Mouse (Mus musculus) heart, adult 11 months (tissue): ENCODE measurements around the gene Kcns1.

ENCODE experiments used
- DNase-seq: peaks from one replicate; pipeline ENCODE4 v3.0.0; 2022

Gene Kcns1

DNA sequence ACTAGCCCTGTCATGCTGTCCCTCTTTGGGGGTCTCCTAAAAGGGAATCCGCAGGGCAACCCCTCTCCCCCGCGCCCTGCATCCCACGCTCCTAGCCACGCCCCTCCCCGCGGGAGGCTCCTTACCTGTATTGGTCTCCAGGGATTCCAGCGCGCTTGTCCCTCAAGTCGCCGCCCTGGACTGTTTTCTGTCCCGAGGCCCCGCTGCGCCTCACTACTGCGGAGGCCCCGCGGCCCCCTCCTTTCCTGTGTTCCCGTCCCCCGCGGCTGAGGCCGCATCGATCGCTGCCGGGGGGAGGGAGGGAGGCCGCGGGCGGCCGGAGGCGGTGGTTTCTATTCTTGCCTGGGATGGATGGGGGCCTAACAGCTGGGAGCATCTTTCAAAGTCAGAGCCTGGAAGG, at the start of gene Kcns1:
Gene Kcns1 (minus strand): TSS at position 212 of the 400 bp plus-strand sequence.
- DNase-seq, result no peak

DNA sequence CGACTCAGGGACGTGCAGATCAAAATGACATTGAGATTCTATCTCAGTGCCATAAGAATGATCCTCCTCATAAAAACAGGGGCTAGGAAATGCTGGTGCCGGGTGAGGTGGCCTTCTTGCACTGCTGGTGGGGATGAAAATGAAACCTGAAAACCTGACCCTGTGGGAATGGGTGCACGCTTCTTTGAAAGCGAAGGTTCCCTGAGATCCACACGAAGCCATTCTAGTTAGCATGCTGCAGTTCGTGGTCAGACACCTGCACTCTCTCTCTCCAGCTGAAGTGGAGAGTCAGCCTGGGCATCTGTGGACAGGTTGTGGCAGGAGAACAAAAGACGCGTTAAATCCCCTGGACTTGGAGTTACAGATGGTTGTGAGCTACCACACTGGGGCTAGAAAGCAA, 48.4 kb upstream of the Kcns1 start:
- peak; percentile 37 for DNase-seq

DNA sequence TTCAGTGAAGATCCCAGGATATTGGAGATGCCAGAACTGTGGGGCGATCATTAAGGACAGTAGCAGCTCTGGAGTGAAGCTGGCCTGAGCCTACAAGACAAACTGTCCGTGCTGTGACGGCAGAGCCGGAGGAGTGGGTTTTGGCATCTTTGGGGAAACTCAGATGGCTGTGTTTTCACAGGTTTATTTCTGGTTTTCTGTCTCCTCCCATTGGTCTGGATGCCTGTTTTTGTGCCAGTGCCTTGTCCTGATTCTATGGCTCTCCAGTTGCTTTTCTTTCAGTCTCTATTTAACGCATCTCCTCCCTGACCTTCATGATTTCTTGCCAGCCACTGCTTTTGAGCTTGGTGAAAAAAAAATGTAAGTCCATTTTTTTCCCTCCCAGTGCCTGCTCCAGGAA, 41.8 kb upstream of the Kcns1 start:
- DNase-seq, result no peak

DNA sequence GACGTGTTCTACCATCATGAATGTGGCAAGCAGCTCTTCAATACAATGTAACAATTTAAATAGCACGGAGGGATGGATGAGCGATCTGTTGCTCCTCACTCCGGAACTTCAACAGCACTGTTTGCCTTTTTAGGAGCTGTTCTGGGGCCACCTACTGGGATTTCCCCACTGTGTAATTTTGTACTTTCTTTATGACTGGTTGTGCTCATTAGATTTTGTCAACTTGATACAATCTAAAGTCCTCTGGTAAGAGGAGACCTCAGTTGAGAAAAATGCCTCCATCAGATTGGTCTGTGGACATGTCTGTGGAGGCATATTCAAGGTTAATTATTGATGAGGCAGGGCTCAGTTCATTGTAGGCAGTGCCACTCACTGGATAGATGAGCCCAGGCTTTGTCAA, 40.0 kb upstream of the Kcns1 start:
- DNase-seq, result no peak

DNA sequence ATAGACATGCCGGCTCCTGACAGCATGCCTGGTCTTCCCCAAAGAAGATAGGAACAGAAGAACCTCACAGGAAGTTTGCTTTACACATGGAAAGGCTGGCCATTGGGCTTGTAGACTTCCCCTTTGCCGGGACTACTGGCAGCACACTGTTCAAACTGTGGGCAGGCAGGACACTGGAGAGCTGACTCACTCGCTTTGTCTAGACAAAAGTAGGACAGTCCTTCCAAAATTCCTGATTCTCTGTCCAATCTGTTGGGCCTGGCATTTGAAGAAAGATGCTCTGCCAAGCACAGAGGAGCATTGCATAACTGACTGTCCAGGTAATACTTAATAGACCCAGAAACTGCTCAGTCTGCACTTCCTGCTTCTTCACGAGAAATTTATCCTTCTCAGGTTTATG, 35.8 kb upstream of the Kcns1 start:
- peak; percentile 27 for DNase-seq

DNA sequence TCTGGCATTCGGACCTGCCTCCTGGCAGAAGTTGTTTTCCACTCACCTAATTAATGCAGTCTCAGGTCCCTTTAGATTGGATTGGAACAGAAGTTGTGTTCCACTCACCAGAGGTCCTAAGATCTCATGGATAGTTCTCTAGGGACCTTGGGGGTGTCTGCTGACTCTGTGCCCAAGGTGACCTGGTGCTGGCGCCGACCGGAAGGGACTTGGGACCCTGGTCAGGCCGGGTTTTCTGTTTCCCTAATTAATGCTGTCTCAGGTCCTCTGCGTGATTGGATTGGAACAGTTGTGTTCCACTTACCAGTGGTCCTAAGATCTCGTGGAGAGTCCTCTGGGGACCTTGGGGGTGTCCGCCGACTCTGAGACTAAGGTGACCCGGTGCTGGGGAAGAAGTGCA, 35.1 kb upstream of the Kcns1 start:
- peak; percentile 75 for DNase-seq

DNA sequence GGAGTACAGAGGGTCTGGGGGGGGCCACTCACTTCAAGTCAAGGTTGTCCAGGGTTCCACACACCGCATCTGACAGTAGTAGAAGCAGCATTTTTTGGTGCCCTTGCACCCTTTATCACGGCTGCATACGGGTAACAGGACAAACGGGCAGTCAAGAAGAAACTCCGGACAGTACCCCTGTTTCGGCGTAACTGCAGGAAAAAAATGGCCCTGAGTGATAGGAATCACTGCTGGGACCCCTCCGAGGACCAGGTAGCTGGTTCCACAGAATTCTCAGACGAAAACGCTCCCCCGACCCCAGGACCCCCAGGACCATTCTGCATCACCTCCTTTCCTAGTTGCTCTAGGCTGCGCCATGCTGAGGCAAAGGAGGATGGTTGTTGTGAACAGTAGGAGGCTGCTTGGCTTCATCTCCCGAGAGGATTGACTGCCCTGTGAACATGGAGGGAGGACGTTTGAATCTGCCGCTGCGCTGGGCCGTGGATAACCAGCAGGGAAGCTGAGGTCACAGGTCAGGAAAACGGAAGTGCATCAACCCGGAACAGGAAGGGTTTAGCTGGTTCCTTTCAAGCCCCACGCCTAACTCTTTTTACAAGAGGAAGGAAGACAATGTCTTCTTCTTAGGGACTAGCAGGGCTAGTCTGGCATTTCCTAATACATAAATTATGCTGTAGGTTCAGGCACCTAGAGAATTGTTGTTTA, 28.9 kb upstream of the Kcns1 start, which contains the start of gene Wfdc15a:
Gene Wfdc15a (minus strand): TSS at position 505 of the 702 bp plus-strand sequence.
- peak; percentile 75 for DNase-seq

DNA sequence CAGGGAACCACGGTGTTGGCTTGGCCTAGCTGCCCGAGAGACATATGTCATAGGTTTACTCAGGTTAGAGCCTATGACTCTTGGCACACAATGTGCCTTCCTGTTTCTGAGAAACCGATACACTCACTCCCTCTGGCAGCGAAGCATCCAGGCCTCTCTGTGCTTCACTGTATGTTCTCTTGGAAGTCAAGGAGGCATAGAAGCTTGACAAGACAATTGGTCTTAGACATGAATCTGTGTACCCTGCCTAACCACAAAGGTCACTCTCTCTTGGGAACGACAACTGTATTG, 25.7 kb upstream of the Kcns1 start:
- peak; percentile 57 for DNase-seq

DNA sequence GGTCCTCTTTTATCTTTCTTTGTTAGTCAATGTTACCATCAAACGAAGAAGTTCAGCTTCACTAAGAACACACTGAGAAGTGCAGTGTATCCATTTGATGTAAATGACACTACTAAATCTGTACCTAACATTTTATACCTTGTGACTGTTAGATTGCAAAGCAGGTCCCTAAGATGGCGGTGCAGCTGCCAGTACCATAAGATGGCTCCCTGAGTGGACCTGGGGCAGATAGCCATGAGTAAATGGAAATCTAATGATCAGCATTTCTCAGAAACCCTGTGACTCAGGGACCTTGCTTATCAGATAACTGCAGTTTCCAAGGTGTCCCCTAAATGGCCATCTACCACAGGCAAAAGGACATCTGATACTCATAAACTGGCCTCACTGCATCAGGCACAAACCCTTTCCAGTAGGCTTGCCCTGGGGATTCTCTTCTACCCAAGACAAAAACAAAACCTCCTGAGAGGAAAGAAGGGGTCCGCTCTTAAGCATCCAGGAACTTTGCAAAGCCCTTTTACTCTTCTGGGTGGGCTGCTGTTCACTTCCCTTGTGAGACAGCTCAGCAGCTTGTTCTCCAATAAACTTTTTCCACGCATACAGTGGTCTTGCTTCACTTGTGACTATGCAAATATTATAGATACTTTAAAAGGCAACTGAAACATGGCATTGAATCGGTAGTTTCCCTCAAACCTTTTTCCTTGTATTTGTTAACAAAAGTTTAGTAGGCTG, 25.2 kb upstream of the Kcns1 start:
- DNase-seq, result peak; percentile 31

DNA sequence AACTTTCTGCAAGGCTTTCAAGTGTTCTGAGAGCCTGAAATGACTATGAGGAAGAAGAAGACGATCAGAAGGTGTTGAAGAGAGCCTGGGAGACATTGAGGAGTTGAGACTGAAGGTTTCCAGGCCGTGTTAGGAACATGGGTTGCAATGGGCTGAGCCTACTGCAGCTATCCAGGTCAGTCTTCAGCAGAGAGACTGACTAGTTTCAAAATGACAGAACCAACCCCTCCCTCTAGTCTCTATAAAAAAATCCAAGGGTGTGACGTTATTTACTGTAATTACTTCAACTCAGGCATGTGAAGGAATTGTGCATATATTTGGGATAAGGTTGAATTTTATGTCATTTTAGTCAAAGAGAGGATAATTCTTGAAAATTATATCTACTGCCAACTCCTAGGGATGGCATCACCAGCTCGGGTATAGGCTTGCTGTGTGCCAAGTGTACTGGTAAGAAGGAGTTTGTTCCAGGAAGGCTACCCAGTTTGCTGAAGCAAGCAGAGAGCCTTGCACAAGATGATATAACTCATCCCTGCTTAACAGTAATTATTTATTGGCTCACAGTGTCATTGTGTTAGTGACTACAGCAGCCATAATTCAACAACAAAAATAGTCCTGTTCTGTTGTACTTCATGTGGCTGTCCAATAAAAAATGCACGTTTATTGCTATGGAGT, 24.2 kb upstream of the Kcns1 start:
- DNase-seq, result peak; percentile 12

DNA sequence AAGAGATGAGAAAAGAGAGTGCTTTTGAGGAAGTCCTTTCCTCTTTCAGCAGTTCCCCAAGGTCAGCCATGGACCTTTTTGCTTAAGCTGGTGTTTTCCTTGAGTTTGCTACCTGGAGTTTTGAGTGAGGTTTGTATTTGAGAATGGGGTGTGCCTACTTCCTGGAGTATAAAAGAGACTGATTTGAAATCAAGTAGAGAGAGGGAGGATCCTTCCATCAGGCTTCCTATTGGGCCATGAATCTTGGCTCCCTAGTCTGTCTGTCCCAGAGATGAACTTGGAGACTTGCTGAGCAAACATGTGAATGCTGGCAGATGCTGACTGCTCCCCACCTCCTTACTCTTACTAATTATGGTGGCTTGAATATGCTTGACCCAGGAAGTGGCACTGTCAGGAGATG, 21.4 kb upstream of the Kcns1 start:
- DNase-seq, result peak; percentile 54

DNA sequence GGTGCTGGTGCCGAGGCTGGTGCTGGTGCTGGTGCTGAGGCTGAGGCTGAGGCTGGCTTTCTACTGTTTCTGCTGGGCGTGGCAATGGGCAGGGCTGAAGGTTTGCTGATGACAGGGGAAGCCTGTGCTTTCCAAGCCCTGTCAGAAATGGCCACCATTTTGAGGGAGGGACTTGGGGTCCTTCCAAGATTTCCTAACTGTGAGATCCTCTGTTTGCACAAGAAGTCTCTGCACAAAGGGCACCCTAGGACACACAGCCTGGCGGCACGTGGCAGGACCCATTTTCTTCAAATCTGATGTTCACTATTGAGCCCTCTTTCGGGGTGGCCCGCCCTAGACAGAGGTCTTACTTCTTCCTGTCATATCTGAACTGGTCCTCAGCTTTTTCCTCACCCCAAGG, 19.7 kb upstream of the Kcns1 start, which contains the start of gene Wfdc12:
Gene Wfdc12 (minus strand): TSS at position 33 of the 400 bp plus-strand sequence.
- DNase-seq, result peak; percentile 81

DNA sequence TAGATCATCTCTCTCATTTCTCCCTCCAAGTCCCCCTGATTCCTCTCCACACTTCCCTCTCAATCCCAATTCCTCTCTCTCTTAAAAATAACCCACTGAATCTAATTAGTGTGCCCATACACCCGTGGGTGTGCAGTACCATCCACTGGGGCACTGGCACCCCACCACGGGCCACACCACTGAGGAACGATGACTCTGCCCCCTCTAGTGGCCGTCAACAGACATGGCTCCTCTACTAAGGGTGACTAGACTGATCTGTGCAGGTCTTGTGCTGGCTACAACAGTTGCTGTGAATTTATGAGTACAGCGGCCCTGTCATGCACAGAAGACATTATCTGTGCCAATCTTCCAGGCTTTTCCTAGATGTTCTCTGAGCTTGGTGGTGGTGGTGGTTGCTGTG, 17.8 kb upstream of the Kcns1 start:
- DNase-seq, result peak; percentile 50

DNA sequence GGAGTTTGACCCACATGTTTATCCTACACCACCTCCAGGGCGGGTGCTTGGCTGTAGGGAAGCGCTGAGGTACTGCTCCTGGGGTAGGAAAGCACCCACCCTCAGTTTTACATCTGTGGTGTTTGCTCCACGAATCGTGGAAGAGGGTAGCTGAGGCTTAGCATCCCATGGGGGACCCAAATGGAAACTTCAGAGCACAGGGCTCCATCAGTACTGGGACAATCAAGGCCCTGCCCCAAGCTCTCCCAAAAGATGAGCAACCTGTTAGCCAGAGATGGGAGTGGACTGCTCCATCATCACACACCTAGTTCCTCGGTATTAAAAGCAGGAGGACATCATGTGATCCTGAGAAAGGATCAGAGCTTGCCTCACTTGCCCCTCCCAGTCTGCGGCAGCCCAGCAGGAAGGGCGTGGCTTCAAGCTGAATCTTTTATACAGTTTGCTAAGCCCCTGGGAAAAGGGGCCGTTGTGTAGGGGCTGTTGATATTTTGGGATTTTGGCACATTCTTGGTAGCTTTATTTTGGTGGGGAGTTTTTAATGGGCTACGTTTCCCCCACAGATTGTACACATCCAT, 13.3 kb upstream of the Kcns1 start:
- DNase-seq, result peak; percentile 86

DNA sequence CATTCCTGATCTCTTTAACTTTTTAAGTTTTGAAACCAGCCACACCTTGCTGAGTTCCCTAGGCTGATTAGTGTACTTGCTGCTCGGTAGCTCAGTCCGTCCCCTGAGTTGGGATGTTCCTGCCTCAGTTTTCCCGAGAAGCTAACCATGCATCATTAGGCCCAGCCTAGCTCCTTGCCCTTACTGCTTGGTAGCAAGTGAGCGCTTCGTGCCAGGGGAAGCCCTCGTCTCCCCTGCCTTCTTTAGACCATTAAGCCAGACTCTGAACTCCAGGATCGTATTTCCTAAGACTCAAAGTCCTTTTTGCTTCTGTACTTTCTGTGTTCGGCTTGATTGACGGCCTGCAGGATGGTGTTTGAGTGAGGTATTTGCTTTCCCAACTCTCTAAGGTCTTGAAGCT, 12.4 kb upstream of the Kcns1 start:
- peak; percentile 54 for DNase-seq

DNA sequence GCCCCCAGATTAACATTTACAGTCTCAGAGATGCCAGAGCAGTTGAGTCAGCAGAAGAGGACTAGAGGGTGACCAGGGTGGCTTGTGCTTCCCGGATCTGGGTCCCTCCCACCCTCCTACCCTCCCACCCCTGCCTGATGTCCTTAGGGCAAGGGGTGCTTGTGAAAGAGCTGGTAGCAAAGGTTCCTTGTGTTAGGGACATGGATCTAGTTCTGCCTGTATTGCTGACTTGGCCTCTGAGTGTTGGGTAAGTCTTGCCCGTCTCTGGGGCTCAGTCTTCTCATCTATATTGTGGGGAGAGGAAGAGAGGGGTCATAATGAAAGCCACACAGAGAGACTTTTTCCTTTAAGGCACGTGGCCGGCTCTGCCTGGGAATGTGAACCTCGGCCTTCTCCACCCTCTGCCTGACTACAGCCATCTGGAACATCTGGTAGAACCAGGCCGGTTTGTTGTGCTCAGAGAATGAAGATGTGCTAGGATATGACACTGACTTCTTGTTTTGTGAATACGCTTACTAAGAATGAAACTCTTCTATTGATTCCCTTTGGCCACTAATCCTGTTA, 11.9 kb upstream of the Kcns1 start, which contains the start of gene Wfdc5:
Gene Wfdc5 (minus strand): TSS at position 51 of the 564 bp plus-strand sequence.
- DNase-seq, result peak; percentile 74

DNA sequence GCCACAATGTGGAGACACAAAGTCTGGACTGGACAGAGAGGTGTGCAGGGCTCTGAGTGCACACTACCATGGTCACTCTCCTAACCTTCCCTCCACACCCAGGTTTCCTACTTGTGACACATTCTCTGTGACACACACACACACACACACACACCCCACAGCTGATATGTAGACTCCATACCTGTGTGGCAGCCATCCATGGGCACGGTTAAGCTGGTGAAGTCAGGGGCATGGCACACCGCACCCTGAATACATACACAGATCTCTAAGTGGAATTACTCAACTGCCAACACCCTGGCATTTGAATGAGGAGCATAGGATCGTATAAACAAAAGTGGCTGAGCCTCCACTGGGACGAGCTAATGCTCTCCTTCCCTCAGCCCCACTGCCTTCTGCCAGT, 9.9 kb upstream of the Kcns1 start:
- peak; percentile 57 for DNase-seq

DNA sequence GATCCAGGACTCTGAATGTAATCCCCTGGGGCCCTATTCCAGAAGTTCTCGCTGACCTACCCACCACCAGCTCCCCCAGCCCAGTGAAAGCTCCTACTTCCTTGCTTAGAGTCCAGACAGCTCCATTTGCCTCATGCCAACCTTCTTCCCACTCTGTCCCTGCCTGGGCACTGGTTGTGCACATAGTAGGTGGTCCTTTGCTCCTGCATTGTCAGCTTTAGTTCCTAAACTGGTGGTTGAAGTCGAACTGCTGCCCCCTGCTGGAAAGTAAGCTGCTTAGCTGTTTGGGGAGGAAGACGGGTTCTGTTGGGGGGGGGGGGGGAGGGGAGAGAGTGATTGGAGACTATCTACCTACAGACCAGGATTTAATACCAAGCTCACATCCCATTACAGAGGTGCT, 9.2 kb upstream of the Kcns1 start:
- peak; percentile 92 for DNase-seq

DNA sequence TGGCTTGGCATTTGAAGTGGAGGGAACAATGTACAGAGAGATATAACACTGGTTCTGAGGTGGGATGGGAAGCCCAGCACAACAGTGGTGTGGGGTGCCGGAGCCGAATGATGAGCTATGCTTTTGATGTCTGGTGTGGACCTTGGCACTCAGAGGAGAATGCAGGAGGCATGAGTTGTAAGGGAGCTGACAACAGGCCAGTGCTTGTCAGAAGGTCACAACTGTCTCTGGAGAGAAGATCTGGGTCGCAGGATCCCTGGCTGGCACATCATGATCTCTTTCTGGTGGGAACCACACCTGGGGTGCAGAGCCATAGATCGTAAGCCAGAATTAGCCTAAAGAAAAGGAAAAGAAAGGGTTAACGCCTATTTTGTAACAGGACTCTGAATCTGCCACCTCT, 6.9 kb upstream of the Kcns1 start:
- DNase-seq, result peak; percentile 70

DNA sequence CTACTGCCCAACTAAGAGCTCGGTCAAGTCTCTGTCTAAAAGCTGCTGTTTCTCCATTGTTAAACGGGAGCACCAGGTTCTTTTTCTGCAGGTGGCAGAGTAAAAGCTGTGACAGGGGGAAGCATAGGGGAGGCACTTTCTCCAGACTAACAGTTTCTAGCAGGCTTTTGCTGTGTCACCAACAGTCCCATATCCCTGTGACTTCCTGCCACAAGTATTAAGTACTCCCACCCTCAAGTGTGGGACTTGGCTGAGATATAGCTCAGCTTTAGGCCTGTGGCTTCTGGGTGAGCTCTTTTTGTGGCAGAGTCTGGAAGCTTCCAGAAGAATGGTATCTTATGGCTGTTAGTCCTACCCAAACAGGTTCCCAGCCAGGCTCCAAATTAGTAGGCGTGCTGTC, 4.9 kb upstream of the Kcns1 start:
- no peak for DNase-seq

DNA sequence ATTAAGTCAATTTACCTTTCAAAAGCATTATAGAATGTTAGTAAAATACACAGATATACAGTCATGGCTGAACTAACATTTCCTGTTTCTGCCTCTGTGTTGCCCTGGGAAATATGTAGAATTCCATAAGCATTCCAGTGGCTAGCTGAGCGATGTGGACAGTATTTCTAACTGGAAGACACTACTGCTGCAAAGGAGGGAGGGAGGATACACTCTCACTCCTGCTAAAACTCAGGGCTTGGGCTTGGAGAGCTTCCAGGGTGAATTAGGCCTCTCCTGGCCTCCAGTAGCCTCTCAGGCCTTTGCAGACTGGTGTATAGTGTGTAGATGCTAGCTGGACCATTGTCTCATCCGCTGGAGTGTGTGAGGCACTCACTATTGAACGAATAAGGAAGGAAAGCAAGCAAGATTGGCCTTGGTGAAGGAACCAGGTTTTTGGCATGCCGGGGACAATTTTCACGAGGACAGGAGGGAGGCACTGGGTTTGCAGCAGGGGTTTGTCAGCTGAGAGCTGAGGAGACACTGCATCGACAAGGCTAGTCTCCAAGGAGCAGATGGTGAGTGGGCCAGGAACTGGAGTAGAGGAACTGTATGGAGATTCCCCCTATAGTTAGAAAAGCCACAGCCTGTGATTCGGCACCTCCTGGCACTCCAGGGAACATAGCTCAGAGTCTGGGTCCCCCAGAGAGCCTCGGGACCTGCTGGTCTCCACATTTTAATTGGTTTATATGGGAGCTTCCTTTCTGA, 3.9 kb upstream of the Kcns1 start:
- no peak for DNase-seq

DNA sequence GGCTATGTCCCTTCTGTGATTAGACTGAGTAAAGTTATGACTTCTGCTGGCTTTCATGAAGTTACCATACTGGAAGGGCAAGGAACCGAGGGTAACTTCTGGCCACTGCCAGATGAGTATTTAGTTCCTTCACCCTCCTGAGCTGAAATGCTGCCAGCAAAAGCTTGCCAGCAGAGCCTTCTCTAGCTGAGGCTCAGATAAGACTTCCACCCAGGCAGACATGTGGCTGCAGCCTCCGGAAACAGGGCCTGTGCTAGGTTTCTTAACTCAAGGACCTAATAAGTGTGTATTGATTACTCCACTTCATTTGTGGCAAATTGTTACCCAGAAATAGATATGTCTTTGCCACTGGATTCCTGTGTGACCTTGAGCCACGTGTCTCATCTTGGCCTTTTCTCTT, 2.5 kb upstream of the Kcns1 start:
- no peak for DNase-seq

DNA sequence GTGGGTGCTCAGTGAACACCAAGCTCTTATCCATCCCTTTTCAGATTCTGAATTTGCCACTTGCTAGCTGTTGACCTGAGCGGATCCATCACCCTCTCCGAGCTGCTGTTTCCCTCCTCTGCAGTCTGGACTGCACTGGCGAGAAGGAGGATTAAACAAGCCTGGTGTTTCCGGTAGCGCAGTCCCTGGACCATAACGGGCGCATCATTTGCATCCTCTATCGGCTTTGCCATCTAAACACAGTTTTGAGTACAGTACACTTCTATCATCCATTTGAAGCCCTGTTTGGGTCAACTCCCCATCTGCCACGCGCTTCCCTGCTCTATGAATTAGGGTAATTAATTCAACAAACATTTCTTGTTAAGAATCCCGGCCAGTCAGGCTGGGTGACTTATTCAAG, 587 bp downstream of the Kcns1 start:
- DNase-seq, result no peak
